Mouse (Mus musculus): ENCODE data around the gene Gns. TPM values are rescaled to one million over a fixed set of nuclear protein-coding genes. Genes with fewer than 3 reads are reported as not detected.

Gene Gns
- polyA plus RNA-seq, 1 experiment from 2014 or later, result 50.3 TPM

DNA sequence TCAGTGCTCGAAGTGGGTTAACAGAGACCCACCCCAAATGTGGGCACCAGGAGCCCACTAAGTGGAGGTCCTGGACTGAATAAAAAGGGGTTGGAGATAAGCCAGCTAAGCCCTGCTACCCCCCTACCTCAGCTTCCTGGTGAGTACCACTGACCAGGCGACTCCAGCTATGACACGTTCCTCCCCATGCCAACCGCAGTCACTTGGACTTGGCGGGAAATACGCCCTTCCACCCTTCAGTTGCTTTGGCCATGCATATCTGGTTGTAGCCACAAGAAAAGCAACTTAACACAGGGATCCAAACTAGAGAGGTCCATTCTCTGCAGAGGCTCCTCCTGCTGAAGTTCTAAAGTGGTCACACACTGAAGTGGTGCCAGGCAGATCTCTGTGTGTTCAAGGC is 57.4 kb downstream of the Gns start:
- H3K36me3 ChIP-seq (ENCODE audit: control insufficient read depth, insufficient read depth, low read length), result no peaks in the 10 kb centered on the region
- H3K4me1 ChIP-seq (ENCODE audit: control insufficient read depth, insufficient read depth, low read length), result peaks cover 22% of the 10 kb centered on the region
- no peak overlapping the region for H3K4me2 ChIP-seq (ENCODE audit: low read depth, low read length)
- no peak for ATAC-seq (ENCODE audit: low read depth)
- H3K9ac ChIP-seq (replicated peaks; ENCODE audit: low read depth, low read length), result no peak overlapping the region
- no peak overlapping the region for H3K4me3 ChIP-seq (ENCODE audit: low read depth, low read length)
- H3K27me3 ChIP-seq (ENCODE audit: control insufficient read depth, insufficient read depth, low read length), result no peaks in the 10 kb centered on the region
- no peaks in the 10 kb centered on the region for H3K9me3 ChIP-seq (ENCODE audit: control insufficient read depth, low read length)
- 89% methylated on average over 6 of the region's 6 CpGs for WGBS
- no peak overlapping the region for H3K27ac ChIP-seq (ENCODE audit: low read depth, low read length)

DNA sequence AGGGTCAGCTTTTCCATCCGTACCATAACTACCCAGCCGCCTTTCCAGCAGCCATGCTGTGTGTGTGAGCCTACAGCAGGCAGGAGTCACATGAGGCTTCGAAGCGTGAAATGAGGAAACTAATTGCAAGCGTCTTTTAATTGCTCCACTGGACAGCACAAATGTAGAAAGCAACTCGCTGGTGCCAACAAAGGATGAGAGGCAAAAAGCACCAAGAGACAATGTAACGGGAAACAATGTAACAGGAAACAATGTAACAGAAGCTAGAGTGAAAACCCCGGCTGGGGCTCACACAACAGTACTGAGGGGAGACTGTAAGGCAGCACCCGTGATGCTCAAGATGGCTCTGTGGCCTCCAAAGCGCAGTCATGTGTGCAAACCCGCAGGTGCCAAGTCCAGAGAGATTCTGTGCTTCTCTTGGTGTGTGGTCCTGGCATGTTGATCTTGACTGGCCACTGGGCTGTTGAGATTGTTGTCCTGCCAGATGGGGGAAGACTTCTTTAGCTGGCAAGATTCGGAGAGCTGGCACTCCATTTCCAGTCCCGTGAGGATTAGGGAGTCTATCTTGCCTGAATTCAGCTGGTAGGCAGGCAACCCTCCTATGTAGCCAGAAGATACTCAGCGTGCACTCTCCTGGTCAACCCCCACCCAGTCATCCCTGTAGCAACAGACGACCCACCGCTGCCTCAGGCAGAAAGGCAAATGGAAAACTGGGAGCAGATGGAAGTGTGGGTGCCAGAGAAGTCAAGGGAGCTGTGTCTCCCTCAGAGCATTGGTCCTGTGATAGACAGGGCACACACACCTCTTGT is 58.9 kb downstream of the Gns start:
- no peaks in the 10 kb centered on the region for H3K36me3 ChIP-seq (ENCODE audit: control insufficient read depth, insufficient read depth, low read length)
- no peaks in the 10 kb centered on the region for H3K27me3 ChIP-seq (ENCODE audit: control insufficient read depth, insufficient read depth, low read length)
- H3K4me2 ChIP-seq (ENCODE audit: low read depth, low read length), result peak overlapping the region; percentile 6; the same call in 1 of the 2 replicates
- H3K9me3 ChIP-seq (ENCODE audit: control insufficient read depth, low read length), result no peaks in the 10 kb centered on the region
- WGBS, result 29% methylated on average over 16 of the region's 16 CpGs
- ATAC-seq (ENCODE audit: low read depth), result peak; percentile 33; the same call in 1 of the 2 replicates
- H3K4me3 ChIP-seq (ENCODE audit: low read depth, low read length), result no peak overlapping the region
- no peak overlapping the region for H3K9ac ChIP-seq (replicated peaks; ENCODE audit: low read depth, low read length)
- H3K27ac ChIP-seq (ENCODE audit: low read depth, low read length), result peak overlapping the region; percentile 85
- H3K4me1 ChIP-seq (ENCODE audit: control insufficient read depth, insufficient read depth, low read length), result peaks cover 22% of the 10 kb centered on the region

DNA sequence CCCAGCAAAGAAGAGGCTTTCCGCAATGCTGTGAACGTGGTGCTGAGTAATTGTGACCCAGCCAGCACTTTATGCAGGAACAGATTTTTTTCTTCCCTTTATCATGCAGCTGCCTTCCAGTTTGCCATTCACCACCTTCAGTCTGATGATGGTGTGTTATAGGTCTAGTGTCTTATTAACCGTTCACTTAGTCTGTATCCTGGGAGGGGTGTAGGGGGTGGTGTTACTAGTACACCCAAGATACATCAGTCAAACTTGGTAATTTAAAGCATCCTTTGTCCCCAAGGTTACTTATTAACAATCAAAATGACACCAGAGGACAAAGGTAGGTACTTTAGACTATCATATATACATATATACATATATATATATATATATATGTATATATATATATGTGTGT is 59.6 kb downstream of the Gns start:
- Histone ChIP-seq H3K9ac (replicated peaks; ENCODE audit: low read depth, low read length) (no peak overlapping the region), H3K27ac (ENCODE audit: low read depth, low read length) (peak overlapping the region; percentile 85), H3K4me3 (ENCODE audit: low read depth, low read length) (no peak overlapping the region), H3K27me3 (ENCODE audit: control insufficient read depth, insufficient read depth, low read length) (no peaks in the 10 kb centered on the region), H3K4me1 (ENCODE audit: control insufficient read depth, insufficient read depth, low read length) (peaks cover 22% of the 10 kb centered on the region), H3K4me2 (ENCODE audit: low read depth, low read length) (no peak overlapping the region), H3K36me3 (ENCODE audit: control insufficient read depth, insufficient read depth, low read length) (no peaks in the 10 kb centered on the region), H3K9me3 (ENCODE audit: control insufficient read depth, low read length) (no peaks in the 10 kb centered on the region)
- WGBS, result 66% methylated on average over 3 of the region's 3 CpGs
- no peak for ATAC-seq (ENCODE audit: low read depth)

DNA sequence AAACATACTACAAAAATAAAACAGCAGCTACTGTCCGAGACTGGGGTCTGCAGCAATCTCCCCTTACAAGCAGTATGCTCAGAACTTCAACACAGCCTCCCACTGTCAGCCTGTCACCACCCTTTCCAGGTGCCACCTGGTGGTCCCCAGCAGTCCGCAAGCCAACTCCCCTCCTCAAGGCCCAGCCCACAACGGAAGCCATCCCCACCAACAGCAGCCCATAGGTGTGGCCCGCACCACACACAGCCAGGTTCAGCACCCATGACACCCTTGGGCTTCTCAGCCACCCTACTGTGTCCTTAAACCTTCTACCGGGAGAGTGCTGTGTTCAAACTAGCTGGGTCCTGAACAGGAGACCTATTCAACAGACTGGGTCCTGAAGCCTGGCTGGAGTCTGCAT is 60.2 kb downstream of the Gns start:
- Histone ChIP-seq H3K9me3 (ENCODE audit: control insufficient read depth, low read length) (no peaks in the 10 kb centered on the region), H3K27me3 (ENCODE audit: control insufficient read depth, insufficient read depth, low read length) (no peaks in the 10 kb centered on the region), H3K27ac (ENCODE audit: low read depth, low read length) (no peak overlapping the region), H3K36me3 (ENCODE audit: control insufficient read depth, insufficient read depth, low read length) (no peaks in the 10 kb centered on the region), H3K4me3 (ENCODE audit: low read depth, low read length) (no peak overlapping the region), H3K9ac (replicated peaks; ENCODE audit: low read depth, low read length) (no peak overlapping the region), H3K4me1 (ENCODE audit: control insufficient read depth, insufficient read depth, low read length) (peaks cover 18% of the 10 kb centered on the region), H3K4me2 (ENCODE audit: low read depth, low read length) (no peak overlapping the region)
- no peak for ATAC-seq (ENCODE audit: low read depth)
- WGBS, result 88% methylated on average over 5 of the region's 5 CpGs

DNA sequence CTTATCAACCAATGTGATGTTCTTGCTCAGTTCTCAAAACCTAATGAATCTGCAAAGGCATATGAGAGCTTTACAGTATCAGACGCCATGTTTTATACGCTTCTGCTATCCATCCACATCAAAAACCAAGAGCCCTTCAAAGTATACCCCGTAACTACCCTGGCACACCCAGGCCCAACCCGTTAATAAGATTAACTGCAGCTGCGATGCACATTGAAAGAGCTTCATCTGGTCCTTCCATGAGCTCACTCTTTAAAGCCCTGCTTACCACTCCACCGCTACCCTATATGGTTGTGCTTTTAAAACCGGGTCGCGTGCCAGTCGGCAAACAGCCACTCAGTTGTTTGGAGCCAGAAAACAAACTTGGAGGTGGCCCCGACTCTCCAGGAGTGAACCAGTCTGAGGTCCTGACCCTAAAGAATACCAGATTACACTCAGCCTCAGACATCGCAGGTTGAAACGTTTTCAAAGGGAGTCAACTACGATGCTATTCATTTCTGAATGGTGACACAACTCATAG is 60.7 kb downstream of the Gns start:
- H3K36me3 ChIP-seq (ENCODE audit: control insufficient read depth, insufficient read depth, low read length), result no peaks in the 10 kb centered on the region
- H3K27me3 ChIP-seq (ENCODE audit: control insufficient read depth, insufficient read depth, low read length), result no peaks in the 10 kb centered on the region
- no peak overlapping the region for H3K4me3 ChIP-seq (ENCODE audit: low read depth, low read length)
- WGBS, result 87% methylated on average over 14 of the region's 14 CpGs
- H3K9ac ChIP-seq (replicated peaks; ENCODE audit: low read depth, low read length), result no peak overlapping the region
- no peak overlapping the region for H3K4me2 ChIP-seq (ENCODE audit: low read depth, low read length)
- peaks cover 17% of the 10 kb centered on the region for H3K4me1 ChIP-seq (ENCODE audit: control insufficient read depth, insufficient read depth, low read length)
- no peak overlapping the region for H3K27ac ChIP-seq (ENCODE audit: low read depth, low read length)
- no peak for ATAC-seq (ENCODE audit: low read depth)
- no peaks in the 10 kb centered on the region for H3K9me3 ChIP-seq (ENCODE audit: control insufficient read depth, low read length)

DNA sequence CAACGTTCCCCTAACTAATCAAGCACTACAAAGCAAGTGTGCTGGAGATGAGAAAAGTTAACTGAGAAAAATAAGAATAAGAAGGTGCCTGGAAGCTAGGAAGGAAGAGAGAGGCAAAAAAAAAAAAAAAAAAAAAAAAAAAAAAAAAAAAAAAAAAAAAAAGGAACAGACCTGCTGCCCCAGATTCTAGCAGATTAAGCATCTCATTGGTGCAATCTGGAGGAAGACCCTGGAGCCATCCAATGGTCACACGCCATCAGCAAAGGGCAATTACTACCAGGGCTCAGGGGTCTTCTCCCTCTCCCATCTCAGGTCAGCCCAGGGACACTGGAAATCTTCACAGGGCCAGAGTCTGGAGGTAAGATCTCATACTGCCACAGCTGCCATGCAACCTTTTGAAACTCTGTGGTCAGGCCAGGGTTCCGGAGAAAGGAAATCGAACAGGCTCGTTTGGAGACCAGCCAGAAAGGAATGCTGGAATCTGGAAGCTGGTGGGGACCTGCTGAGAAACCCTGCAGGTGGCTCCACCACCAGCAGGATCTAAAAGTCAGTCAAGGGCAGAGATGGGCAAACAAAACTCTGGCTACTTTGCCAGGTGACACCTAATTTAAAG is 61.7 kb downstream of the Gns start:
- Histone ChIP-seq H3K27ac (ENCODE audit: low read depth, low read length) (no peak overlapping the region), H3K9ac (replicated peaks; ENCODE audit: low read depth, low read length) (no peak overlapping the region), H3K27me3 (ENCODE audit: control insufficient read depth, insufficient read depth, low read length) (no peaks in the 10 kb centered on the region), H3K36me3 (ENCODE audit: control insufficient read depth, insufficient read depth, low read length) (no peaks in the 10 kb centered on the region), H3K4me2 (ENCODE audit: low read depth, low read length) (no peak overlapping the region), H3K4me1 (ENCODE audit: control insufficient read depth, insufficient read depth, low read length) (peaks cover 19% of the 10 kb centered on the region), H3K9me3 (ENCODE audit: control insufficient read depth, low read length) (no peaks in the 10 kb centered on the region), H3K4me3 (ENCODE audit: low read depth, low read length) (no peak overlapping the region)
- ATAC-seq (ENCODE audit: low read depth), result no peak
- 28% methylated on average over 5 of the region's 5 CpGs for WGBS

DNA sequence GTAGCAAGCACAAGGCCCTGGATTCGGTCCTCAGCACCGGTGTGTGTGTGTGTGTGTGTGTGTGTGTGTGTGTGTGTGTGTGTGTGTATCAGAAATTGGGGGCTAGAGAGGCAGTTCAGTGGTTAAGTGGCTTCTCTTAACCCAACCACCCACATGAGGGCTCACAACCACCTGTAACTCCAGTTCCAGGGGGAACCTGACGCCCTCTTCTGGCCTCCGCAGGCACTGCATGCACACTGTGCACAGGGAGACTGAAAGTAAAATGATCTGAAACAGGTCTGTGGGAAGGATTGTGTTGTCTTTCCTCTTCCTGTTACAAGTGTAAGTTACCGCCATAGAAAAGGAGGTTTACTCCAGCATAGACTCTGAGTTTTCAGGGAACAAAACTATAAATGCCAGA is 62.2 kb downstream of the Gns start:
- Histone ChIP-seq H3K4me1 (ENCODE audit: control insufficient read depth, insufficient read depth, low read length) (peaks cover 19% of the 10 kb centered on the region), H3K36me3 (ENCODE audit: control insufficient read depth, insufficient read depth, low read length) (no peaks in the 10 kb centered on the region), H3K27ac (ENCODE audit: low read depth, low read length) (no peak overlapping the region), H3K27me3 (ENCODE audit: control insufficient read depth, insufficient read depth, low read length) (no peaks in the 10 kb centered on the region), H3K9me3 (ENCODE audit: control insufficient read depth, low read length) (no peaks in the 10 kb centered on the region), H3K9ac (replicated peaks; ENCODE audit: low read depth, low read length) (no peak overlapping the region), H3K4me2 (ENCODE audit: low read depth, low read length) (no peak overlapping the region), H3K4me3 (ENCODE audit: low read depth, low read length) (no peak overlapping the region)
- no peak for ATAC-seq (ENCODE audit: low read depth)
- WGBS, result 53% methylated on average over 5 of the region's 5 CpGs

DNA sequence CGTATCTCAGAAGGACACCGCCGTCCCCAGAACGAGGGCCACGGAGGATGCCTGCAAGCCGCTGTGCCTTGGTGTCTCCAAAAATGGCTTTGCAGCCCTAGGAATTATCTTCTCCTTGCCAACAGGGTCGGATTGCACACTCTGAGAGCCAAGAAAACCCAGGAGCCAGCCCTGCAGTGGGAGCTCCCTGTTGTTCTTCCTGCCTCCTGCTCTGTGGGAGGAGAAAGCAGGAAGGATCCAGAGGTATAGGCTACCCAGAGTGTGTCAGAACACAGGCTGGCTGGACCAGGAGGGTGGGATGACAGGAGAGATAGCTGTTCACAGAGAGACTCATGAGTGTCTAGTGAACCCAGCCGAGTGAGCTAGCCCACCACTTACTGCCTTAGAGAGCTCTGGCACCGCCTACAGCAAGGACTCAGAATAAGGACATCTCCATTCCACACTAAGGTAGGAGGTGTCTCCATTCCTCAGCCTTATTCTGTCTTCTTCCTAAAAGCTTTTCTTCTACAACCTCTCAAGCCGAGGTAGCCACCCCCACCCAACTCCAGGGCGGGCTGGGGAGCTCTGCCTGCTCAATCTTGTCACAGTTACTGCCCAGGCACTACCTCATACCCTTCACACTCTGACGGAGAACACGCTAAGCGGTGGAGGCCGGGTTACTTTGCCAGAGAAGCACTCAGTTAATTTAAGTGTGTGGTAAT is 63.3 kb downstream of the Gns start:
- H3K27ac ChIP-seq (ENCODE audit: low read depth, low read length), result no peak overlapping the region
- 86% methylated on average over 15 of the region's 15 CpGs for WGBS
- H3K4me2 ChIP-seq (ENCODE audit: low read depth, low read length), result no peak overlapping the region

DNA sequence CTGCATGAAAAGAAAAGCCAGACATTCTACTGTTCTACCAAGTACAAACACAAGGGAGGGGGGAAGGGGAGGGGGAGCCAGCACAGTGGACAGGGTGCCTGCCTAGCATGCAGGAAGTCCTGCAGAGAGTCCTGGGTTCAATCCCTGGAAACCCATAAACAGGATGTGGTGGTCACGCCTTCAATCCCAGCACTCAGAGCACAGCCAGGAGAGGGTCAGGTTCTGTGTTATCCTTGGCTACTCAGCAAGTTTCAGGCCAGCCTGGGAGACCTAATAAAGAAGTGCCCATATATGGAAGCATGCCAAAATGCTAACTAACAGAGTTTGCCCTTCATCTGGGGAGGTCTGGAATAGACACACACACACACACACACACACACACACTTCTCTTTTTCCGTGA is 64.2 kb downstream of the Gns start:
- Histone ChIP-seq H3K4me2 (ENCODE audit: low read depth, low read length) (no peak overlapping the region), H3K9me3 (ENCODE audit: control insufficient read depth, low read length) (no peaks in the 10 kb centered on the region), H3K36me3 (ENCODE audit: control insufficient read depth, insufficient read depth, low read length) (no peaks in the 10 kb centered on the region), H3K9ac (replicated peaks; ENCODE audit: low read depth, low read length) (no peak overlapping the region), H3K4me1 (ENCODE audit: control insufficient read depth, insufficient read depth, low read length) (peaks cover 17% of the 10 kb centered on the region), H3K27me3 (ENCODE audit: control insufficient read depth, insufficient read depth, low read length) (no peaks in the 10 kb centered on the region), H3K27ac (ENCODE audit: low read depth, low read length) (no peak overlapping the region; the same call in 1 of the 2 replicates), H3K4me3 (ENCODE audit: low read depth, low read length) (no peak overlapping the region)
- WGBS, result 36% methylated on average over 2 of the region's 2 CpGs
- ATAC-seq (ENCODE audit: low read depth), result peak; percentile 39; the same call in 1 of the 2 replicates

More for the DNA sequence above, 63.3 kb downstream of the Gns start:
- Histone ChIP-seq H3K27me3 (ENCODE audit: control insufficient read depth, insufficient read depth, low read length) (no peaks in the 10 kb centered on the region), H3K4me1 (ENCODE audit: control insufficient read depth, insufficient read depth, low read length) (peaks cover 25% of the 10 kb centered on the region), H3K9ac (replicated peaks; ENCODE audit: low read depth, low read length) (no peak overlapping the region), H3K36me3 (ENCODE audit: control insufficient read depth, insufficient read depth, low read length) (no peaks in the 10 kb centered on the region), H3K4me3 (ENCODE audit: low read depth, low read length) (no peak overlapping the region), H3K9me3 (ENCODE audit: control insufficient read depth, low read length) (no peaks in the 10 kb centered on the region)
- ATAC-seq (ENCODE audit: low read depth), result no peak
